Mouse (Mus musculus) liver, embryonic 16.5 days (tissue): ENCODE results near the gene Atg16l2. TPM values are rescaled to one million over a fixed set of nuclear protein-coding genes. Genes with fewer than 3 reads are reported as not detected.

Experiments used
- ATAC-seq: fragments of 200-750 bp; cut with Nextera tagmentation; 2 replicates; pipeline ENCODE4 v1.8.0; 2017; ENCODE audit warnings: low read depth, mild to moderate bottlenecking, moderate number of reproducible peaks, moderate library complexity
- H3K27ac ChIP-seq: fragments of 300-500 bp; sonication (generic); 2 replicates; pipeline ENCODE4 v1.5.1; 2014; ENCODE audit warnings: mild to moderate bottlenecking, low read length
- H3K27me3 ChIP-seq: fragments of 300-500 bp; sonication (generic); 2 replicates; pipeline ENCODE4 v1.6.1; 2014; ENCODE audit warnings: low read depth, low read length, mixed read lengths; ENCODE audit not compliant: control insufficient read depth, insufficient read depth
- H3K36me3 ChIP-seq: fragments of 300-500 bp; sonication (generic); 2 replicates; pipeline ENCODE4 v1.6.1; 2014; ENCODE audit warnings: mild to moderate bottlenecking; ENCODE audit not compliant: control insufficient read depth, insufficient read depth
- H3K4me1 ChIP-seq: fragments of 300-500 bp; sonication (generic); 2 replicates; pipeline ENCODE4 v1.6.1; 2014; ENCODE audit warnings: low read depth, low read length, mixed read lengths; ENCODE audit not compliant: control insufficient read depth
- H3K4me2 ChIP-seq: fragments of 300-500 bp; sonication (generic); 2 replicates; pipeline ENCODE4 v1.6.1; 2014; ENCODE audit warnings: low read depth, low read length, mixed read lengths
- H3K4me3 ChIP-seq: fragments of 300-500 bp; sonication (generic); 2 replicates; pipeline ENCODE4 v1.5.1; 2014; ENCODE audit warnings: low read depth, mild to moderate bottlenecking, low read length
- H3K9ac ChIP-seq: fragments of 300-500 bp; sonication (generic); 2 replicates; pipeline ENCODE4 v1.6.1; 2014; ENCODE audit warnings: low read depth, low read length
- H3K9me3 ChIP-seq: fragments of 300-500 bp; sonication (generic); replicated peaks from 2 replicates; pipeline ENCODE4 v1.6.1; 2016; ENCODE audit warnings: low read length; ENCODE audit not compliant: control insufficient read depth
- WGBS: fragments of 180-500 bp; shearing (Covaris S2); extraction: QIAGEN DNeasy Blood & Tissue Kit; methylation state at CpG from one replicate; pipeline ENCODE4 v1.1.7; 2014; ENCODE audit not compliant: insufficient replicate concordance; 5-methylcytosine and 5-hydroxymethylcytosine counted together
- polyA plus RNA-seq: library from polyadenylated mRNA; unstranded; fragments of >200 nt; fragmentation: Nextera tagmentation; extraction: Ambion mirVana; gene quantifications from 2 replicates; pipeline ENCODE4 v1.2.1, GENCODE M21; 2015

The Atg16l2 gene
- polyA plus RNA-seq, 1 experiment from 2014 or later = 7.2 TPM

GRCm38 (mm10) chr7:101236712-101237473 lies 65.2 kb downstream of the Atg16l2 start:
- no peaks in the 10 kb centered on the region for H3K36me3 ChIP-seq
- no peak overlapping the region for H3K4me2 ChIP-seq
- no peaks in the 10 kb centered on the region for H3K27me3 ChIP-seq
- ATAC-seq = no peak
- H3K9me3 ChIP-seq = no peaks in the 10 kb centered on the region
- H3K4me1 ChIP-seq = no peaks in the 10 kb centered on the region
- no peak overlapping the region for H3K4me3 ChIP-seq
- no peak overlapping the region for H3K27ac ChIP-seq
- WGBS = 69% methylated on average over 8 of the region's 8 CpGs
- no peak overlapping the region for H3K9ac ChIP-seq

GRCm38 (mm10) chr7:101232716-101233115 lies 69.3 kb downstream of the Atg16l2 start:
- Histone ChIP-seq H3K4me1 (peaks cover 3% of the 10 kb centered on the region), H3K27me3 (no peaks in the 10 kb centered on the region)

GRCm38 (mm10) chr7:101231458-101231857 lies 70.6 kb downstream of the Atg16l2 start:
- no peak overlapping the region for H3K27ac ChIP-seq
- 22% methylated on average over 2 of the region's 2 CpGs for WGBS
- no peak overlapping the region for H3K9ac ChIP-seq
- H3K36me3 ChIP-seq = no peaks in the 10 kb centered on the region
- H3K4me1 ChIP-seq = peaks cover 6% of the 10 kb centered on the region
- no peak for ATAC-seq
- no peaks in the 10 kb centered on the region for H3K9me3 ChIP-seq
- no peak overlapping the region for H3K4me2 ChIP-seq
- H3K27me3 ChIP-seq = no peaks in the 10 kb centered on the region
- no peak overlapping the region for H3K4me3 ChIP-seq

More at GRCm38 (mm10) chr7:101232716-101233115, 69.3 kb downstream of the Atg16l2 start:
- no peak overlapping the region for H3K27ac ChIP-seq
- H3K4me2 ChIP-seq = no peak overlapping the region
- 63% methylated on average over 3 of the region's 3 CpGs for WGBS
- H3K36me3 ChIP-seq = no peaks in the 10 kb centered on the region
- no peak overlapping the region for H3K4me3 ChIP-seq
- ATAC-seq = no peak
- H3K9ac ChIP-seq = no peak overlapping the region
- no peaks in the 10 kb centered on the region for H3K9me3 ChIP-seq

- no peak for ATAC-seq
- H3K4me1 ChIP-seq = peaks cover 6% of the 10 kb centered on the region
- H3K27ac ChIP-seq = no peak overlapping the region
- H3K4me2 ChIP-seq = no peak overlapping the region
- no peak overlapping the region for H3K9ac ChIP-seq
- WGBS = 50% methylated on average over 1 of the region's 1 CpGs
- H3K9me3 ChIP-seq = no peaks in the 10 kb centered on the region
- H3K27me3 ChIP-seq = no peaks in the 10 kb centered on the region
- no peaks in the 10 kb centered on the region for H3K36me3 ChIP-seq
- no peak overlapping the region for H3K4me3 ChIP-seq
Observed at GRCm38 (mm10) chr7:101229336-101229735, 72.7 kb downstream of the Atg16l2 start.

- ATAC-seq = no peak
- Histone ChIP-seq H3K4me3 (no peak overlapping the region), H3K27ac (no peak overlapping the region), H3K9ac (no peak overlapping the region), H3K4me2 (no peak overlapping the region), H3K9me3 (no peaks in the 10 kb centered on the region), H3K27me3 (no peaks in the 10 kb centered on the region), H3K36me3 (no peaks in the 10 kb centered on the region), H3K4me1 (peaks cover 3% of the 10 kb centered on the region)
- 71% methylated on average over 2 of the region's 2 CpGs for WGBS
Observed at GRCm38 (mm10) chr7:101223501-101223900, 78.5 kb downstream of the Atg16l2 start.

GRCm38 (mm10) chr7:101216724-101217123 lies 85.3 kb downstream of the Atg16l2 start:
- H3K9ac ChIP-seq = no peak overlapping the region
- H3K36me3 ChIP-seq = no peaks in the 10 kb centered on the region; the same call in 1 of the 2 replicates
- H3K27ac ChIP-seq = no peak overlapping the region
- no peaks in the 10 kb centered on the region; the same call in 1 of the 2 replicates for H3K4me1 ChIP-seq
- H3K4me3 ChIP-seq = no peak overlapping the region
- ATAC-seq = no peak
- 69% methylated on average over 2 of the region's 2 CpGs for WGBS
- H3K27me3 ChIP-seq = no peaks in the 10 kb centered on the region
- no peaks in the 10 kb centered on the region for H3K9me3 ChIP-seq
- no peak overlapping the region for H3K4me2 ChIP-seq

GRCm38 (mm10) chr7:101213515-101214263 lies 88.4 kb downstream of the Atg16l2 start:
- Histone ChIP-seq H3K4me3 (no peak overlapping the region), H3K9ac (no peak overlapping the region), H3K27ac (no peak overlapping the region), H3K9me3 (no peaks in the 10 kb centered on the region), H3K4me2 (no peak overlapping the region), H3K27me3 (no peaks in the 10 kb centered on the region), H3K4me1 (no peaks in the 10 kb centered on the region; the same call in 1 of the 2 replicates), H3K36me3 (no peaks in the 10 kb centered on the region; the same call in 1 of the 2 replicates)
- WGBS = 45% methylated on average over 3 of the region's 3 CpGs
- no peak for ATAC-seq
